Mouse (Mus musculus) embryonic facial prominence, embryonic 11.5 days (tissue): ENCODE measurements around the gene Itgad. TPM values are rescaled to one million over a fixed set of nuclear protein-coding genes. Genes with fewer than 3 reads are reported as not detected.

Experiments
- ATAC-seq: fragments of 200-750 bp; cut with Nextera tagmentation; replicated peaks from 2 replicates; pipeline ENCODE4 v1.8.0; 2017; ENCODE audit warnings: low read depth; ENCODE audit not compliant: insufficient number of reproducible peaks, low FRiP score, low TSS enrichment
- DNase-seq: peaks from one replicate; pipeline ENCODE4 v3.0.0-alpha.2; 2015; ENCODE audit warnings: low spot score
- H3K27ac ChIP-seq: fragments of 300-500 bp; sonication (generic); replicated peaks from 2 replicates; pipeline ENCODE4 v1.5.1; 2014; ENCODE audit warnings: mild to moderate bottlenecking, low read depth, low read length, control low read depth
- H3K27me3 ChIP-seq: fragments of 300-500 bp; sonication (generic); 2 replicates; pipeline ENCODE4 v1.6.1; 2014; ENCODE audit warnings: mild to moderate bottlenecking, low read length, moderate library complexity, mixed read lengths; ENCODE audit not compliant: control insufficient read depth, insufficient read depth
- H3K36me3 ChIP-seq: fragments of 300-500 bp; sonication (generic); replicated peaks from 2 replicates; pipeline ENCODE4 v1.6.1; 2014; ENCODE audit warnings: low read depth, mild to moderate bottlenecking, low read length, moderate library complexity, mixed read lengths; ENCODE audit not compliant: control insufficient read depth, insufficient read depth
- H3K4me1 ChIP-seq: fragments of 300-500 bp; sonication (generic); 2 replicates; pipeline ENCODE4 v1.6.1; 2014; ENCODE audit warnings: low read length, mixed read lengths; ENCODE audit not compliant: control insufficient read depth, insufficient read depth
- H3K4me2 ChIP-seq: fragments of 300-500 bp; sonication (generic); 2 replicates; pipeline ENCODE4 v1.6.1; 2014; ENCODE audit warnings: low read depth, mild to moderate bottlenecking, control low read depth, low read length, moderate library complexity
- H3K4me3 ChIP-seq: fragments of 300-500 bp; sonication (generic); 2 replicates; pipeline ENCODE4 v1.5.1; 2014; ENCODE audit warnings: low read depth, low read length, control low read depth
- H3K9ac ChIP-seq: fragments of 300-500 bp; sonication (generic); replicated peaks from 2 replicates; pipeline ENCODE4 v1.6.1; 2014; ENCODE audit warnings: mild to moderate bottlenecking, control low read depth, low read length
- H3K9me3 ChIP-seq: fragments of 300-500 bp; sonication (generic); replicated peaks from 2 replicates; pipeline ENCODE4 v1.6.1; 2016; ENCODE audit warnings: mild to moderate bottlenecking, low read length, inconsistent platforms, mixed read lengths; ENCODE audit not compliant: control insufficient read depth
- WGBS: fragments of 180-500 bp; shearing (Covaris S2); extraction: QIAGEN DNeasy Blood & Tissue Kit; methylation state at CpG from one replicate; pipeline ENCODE4 v1.1.7; 2014; 5-methylcytosine and 5-hydroxymethylcytosine counted together
- polyA plus RNA-seq: library from polyadenylated mRNA; unstranded; fragments of >200 nt; fragmentation: Nextera tagmentation; extraction: Ambion mirVana; gene quantifications from 2 replicates; pipeline ENCODE4 v1.2.1, GENCODE M21; 2014

Itgad gene
- polyA plus RNA-seq, result not detected in 2 replicates

DNA sequence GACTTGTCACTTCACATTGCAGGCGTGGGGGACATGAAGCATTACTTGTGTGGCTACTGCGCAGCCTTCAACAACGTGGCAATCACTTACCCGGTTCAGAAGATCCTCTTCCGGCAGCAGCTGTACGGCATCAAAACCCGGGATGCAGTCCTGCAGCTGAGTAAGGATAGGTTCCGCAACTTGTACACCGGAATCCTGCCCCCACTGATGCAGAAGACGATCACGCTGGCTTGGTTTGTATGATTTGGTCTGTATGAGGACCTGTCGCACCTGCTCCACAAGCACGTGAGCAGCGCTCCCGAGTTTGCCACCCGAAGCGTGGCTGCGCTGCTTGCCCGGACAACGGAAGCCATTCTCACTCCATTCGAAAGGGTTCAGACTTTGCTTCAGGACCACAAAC, at the start of gene Itgad:
TSS of gene Itgad (plus strand) at position 301 of the 400 bp plus-strand sequence.
- H3K9me3 ChIP-seq, result no peaks in the 10 kb centered on the region
- no peak within 1 kb of the TSS for H3K9ac ChIP-seq
- H3K27me3 ChIP-seq, result no peaks in the 10 kb centered on the region
- H3K36me3 ChIP-seq, result no peaks in the 10 kb centered on the region
- ATAC-seq, result no peak
- no peak for DNase-seq
- no peak within 1 kb of the TSS for H3K4me2 ChIP-seq
- no peak within 1 kb of the TSS for H3K4me3 ChIP-seq
- no peaks in the 10 kb centered on the region for H3K4me1 ChIP-seq
- no peak within 1 kb of the TSS for H3K27ac ChIP-seq
- 92% methylated on average over 21 of the region's 21 CpGs for WGBS

DNA sequence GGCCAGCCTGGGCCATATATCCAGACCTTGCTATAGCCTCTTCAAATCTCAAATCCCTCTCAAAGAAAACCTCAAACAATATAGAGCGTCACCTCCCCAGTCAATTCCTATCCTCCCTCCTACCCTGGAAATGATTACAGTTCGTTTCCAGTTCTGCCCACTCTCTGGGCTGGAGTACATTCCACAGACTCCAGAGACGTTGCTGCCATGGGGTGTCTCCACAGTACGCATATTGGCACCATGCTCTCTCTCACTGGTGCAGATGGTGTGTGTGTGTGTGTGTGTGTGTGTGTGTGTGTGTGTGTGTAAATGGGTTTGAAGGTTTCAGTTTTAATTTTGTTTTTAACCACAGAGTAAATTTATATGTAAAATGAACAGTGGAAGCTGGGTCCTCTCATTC, 48.9 kb upstream of the Itgad start:
- Histone ChIP-seq H3K4me3 (no peak overlapping the region), H3K9me3 (no peaks in the 10 kb centered on the region), H3K4me1 (no peaks in the 10 kb centered on the region), H3K27ac (no peak overlapping the region), H3K4me2 (no peak overlapping the region), H3K36me3 (no peaks in the 10 kb centered on the region), H3K9ac (no peak overlapping the region), H3K27me3 (no peaks in the 10 kb centered on the region)
- no peak for ATAC-seq
- 65% methylated on average over 4 of the region's 4 CpGs for WGBS
- no peak for DNase-seq

DNA sequence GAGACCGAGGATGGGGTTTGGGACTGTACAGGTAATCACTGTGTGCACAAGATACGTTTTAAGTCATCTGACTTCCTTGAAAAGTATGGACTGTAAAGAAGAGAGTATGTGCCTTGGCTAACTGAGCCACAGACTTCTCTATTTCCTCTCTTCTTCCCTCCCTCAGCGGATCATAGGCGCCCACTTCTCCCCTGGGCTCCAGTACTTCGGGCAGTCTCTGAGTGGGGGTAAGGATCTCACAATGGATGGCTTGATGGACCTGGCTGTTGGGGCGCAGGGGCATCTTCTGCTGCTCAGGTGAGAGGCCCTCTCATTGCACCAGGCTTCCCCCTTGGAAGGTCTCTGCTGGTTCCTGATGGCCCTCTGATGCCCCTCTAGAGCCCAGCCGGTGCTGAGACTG, 46.7 kb upstream of the Itgad start:
- H3K27ac ChIP-seq, result no peak overlapping the region
- no peak overlapping the region for H3K4me3 ChIP-seq
- WGBS, result 86% methylated on average over 7 of the region's 7 CpGs
- DNase-seq (no peak), ATAC-seq (no peak)
- no peaks in the 10 kb centered on the region for H3K4me1 ChIP-seq
- no peak overlapping the region for H3K4me2 ChIP-seq
- no peaks in the 10 kb centered on the region for H3K36me3 ChIP-seq
- no peaks in the 10 kb centered on the region for H3K27me3 ChIP-seq
- no peaks in the 10 kb centered on the region for H3K9me3 ChIP-seq
- no peak overlapping the region for H3K9ac ChIP-seq

DNA sequence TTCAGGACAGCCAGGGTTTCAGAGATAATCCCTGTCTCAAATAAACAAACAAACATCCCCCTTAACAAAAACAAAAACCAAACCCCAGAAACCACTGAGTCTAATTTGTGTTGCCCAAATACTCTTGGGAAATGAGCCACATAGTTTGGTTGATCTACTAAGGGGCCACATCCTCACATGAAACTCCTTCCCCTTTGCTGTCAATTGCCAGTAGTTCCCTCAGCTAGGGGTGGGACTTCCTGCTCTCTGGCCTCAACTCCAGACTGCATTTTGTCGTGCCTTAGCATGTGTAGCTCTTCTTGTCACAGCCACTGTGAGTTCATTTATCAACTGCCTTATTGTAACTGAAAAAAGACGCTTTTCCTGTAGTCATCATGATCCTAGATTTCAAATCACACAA, 43.9 kb upstream of the Itgad start:
- H3K4me3 ChIP-seq, result no peak overlapping the region
- no peak overlapping the region for H3K4me2 ChIP-seq
- WGBS, result 72% methylated on average over 2 of the region's 2 CpGs
- H3K27ac ChIP-seq, result no peak overlapping the region
- H3K36me3 ChIP-seq, result no peaks in the 10 kb centered on the region
- no peaks in the 10 kb centered on the region for H3K4me1 ChIP-seq
- no peak for ATAC-seq
- no peak overlapping the region for H3K9ac ChIP-seq
- H3K27me3 ChIP-seq, result no peaks in the 10 kb centered on the region
- no peak for DNase-seq
- no peaks in the 10 kb centered on the region for H3K9me3 ChIP-seq

DNA sequence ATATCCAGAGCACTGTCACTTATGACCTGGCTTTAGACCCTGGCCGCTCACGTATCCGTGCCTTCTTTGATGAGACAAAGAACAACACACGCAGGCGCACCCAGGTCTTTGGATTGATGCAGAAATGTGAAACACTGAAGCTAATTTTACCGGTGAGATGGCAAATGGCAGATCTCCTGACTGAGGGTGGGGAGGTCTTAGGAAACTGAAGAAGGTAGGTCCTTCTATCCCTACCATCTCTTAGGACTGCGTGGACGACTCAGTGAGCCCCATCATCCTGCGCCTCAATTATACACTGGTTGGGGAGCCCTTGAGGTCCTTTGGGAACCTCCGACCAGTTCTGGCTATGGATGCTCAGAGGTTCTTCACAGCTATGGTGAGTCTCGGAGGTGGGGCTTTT, 42.0 kb upstream of the Itgad start:
- Histone ChIP-seq H3K9me3 (no peaks in the 10 kb centered on the region), H3K4me1 (no peaks in the 10 kb centered on the region), H3K36me3 (no peaks in the 10 kb centered on the region), H3K27me3 (no peaks in the 10 kb centered on the region), H3K9ac (no peak overlapping the region), H3K27ac (no peak overlapping the region), H3K4me2 (no peak overlapping the region), H3K4me3 (no peak overlapping the region)
- WGBS, result 88% methylated on average over 11 of the region's 11 CpGs
- DNase-seq, result no peak
- no peak for ATAC-seq

DNA sequence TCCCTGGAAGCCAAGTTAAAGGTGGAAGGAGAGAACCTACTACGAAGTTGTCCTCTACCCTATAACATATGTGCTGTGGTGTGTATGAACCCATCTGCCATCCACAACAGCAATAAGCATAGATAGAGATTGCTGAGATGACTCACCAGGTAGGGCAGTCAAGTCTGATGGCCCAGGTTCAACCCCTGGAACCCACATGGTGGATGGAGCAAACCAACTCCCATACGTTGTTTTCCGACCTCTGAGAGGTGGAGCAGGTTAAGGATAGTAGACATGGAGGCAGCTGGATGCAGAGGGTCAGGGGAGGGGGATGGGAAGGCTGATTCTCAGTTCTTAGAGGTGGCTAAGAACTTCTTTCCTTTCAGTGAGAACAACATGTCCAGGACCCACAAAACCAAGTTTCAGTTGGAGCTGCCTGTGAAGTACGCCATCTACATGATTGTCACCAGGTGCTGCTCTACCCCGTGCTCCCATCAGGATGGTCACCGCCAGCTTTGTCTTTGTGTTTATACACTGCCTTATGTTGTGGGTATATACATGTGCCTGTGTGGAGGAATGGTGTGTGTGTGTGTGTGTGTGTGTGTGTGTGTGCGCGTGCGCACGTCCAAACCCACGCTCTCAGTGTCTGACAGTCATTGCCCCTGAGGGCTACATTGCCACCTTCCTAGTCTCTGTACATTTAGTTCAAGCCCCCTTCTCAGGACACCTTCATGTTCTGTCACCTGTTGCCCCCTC, 39.6 kb upstream of the Itgad start:
- ATAC-seq (no peak), DNase-seq (no peak)
- H3K4me1 ChIP-seq, result no peaks in the 10 kb centered on the region
- 91% methylated on average over 11 of the region's 11 CpGs for WGBS
- H3K4me2 ChIP-seq, result no peak overlapping the region
- H3K4me3 ChIP-seq, result no peak overlapping the region
- no peak overlapping the region for H3K27ac ChIP-seq
- no peaks in the 10 kb centered on the region for H3K27me3 ChIP-seq
- H3K36me3 ChIP-seq, result no peaks in the 10 kb centered on the region
- H3K9me3 ChIP-seq, result no peaks in the 10 kb centered on the region
- H3K9ac ChIP-seq, result no peak overlapping the region

DNA sequence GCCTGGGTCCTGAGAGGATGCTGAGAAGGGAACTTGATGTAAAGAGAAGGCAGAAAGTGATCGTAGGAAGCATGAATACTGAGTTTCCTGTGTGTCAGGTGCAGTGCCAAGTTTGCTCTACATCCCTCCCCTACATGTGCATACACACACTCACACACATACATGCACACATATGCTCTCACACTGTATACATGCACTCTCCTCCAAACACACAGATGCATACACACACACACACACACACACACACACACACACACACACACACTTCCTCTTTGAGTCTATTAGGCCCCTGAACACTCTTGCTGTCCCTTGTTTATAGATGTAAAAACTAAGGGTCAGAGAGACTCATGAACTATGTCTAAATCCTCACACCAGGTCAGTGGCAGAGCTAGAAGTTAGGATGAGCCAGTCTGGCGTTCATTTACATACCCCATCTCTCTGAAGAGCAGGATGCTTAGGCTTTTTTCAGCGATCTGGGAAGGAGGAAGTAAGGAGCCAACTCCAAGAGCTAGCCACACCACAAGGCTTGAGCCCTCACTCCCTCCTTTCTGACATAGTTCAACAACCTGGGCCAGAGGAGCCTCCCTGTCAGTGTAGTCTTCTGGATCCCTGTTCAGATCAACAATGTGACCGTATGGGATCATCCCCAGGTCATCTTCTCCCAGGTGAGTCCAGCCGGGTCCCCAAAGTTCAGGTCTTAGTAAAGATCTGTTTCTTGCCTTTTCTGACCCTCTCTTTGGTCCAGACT, 38.8 kb upstream of the Itgad start:
- Histone ChIP-seq H3K4me3 (no peak overlapping the region), H3K9ac (no peak overlapping the region), H3K27me3 (no peaks in the 10 kb centered on the region), H3K9me3 (no peaks in the 10 kb centered on the region), H3K36me3 (no peaks in the 10 kb centered on the region), H3K4me2 (no peak overlapping the region), H3K27ac (no peak overlapping the region), H3K4me1 (no peaks in the 10 kb centered on the region)
- DNase-seq, result no peak
- ATAC-seq, result no peak
- WGBS, result 79% methylated on average over 5 of the region's 5 CpGs

DNA sequence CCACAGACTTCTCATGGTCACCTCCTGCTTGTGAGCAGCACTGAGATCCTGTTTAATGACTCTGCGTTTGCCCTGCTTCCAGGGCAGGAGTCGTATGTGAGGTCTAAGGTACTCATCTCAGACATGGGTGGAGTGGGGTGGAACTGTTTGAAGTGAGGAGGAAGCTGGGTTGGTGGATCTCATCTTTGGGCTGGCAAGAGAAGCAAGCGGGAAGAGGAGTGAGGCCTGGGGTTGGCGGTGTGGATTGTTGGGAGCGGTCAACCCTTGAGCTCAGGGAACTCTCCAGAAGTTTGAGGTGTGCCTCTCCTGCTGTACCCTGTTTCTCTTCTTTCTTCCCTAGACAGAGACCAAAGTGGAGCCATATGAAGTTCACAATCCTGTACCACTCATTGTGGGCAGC, 37.8 kb upstream of the Itgad start:
- ATAC-seq, result no peak
- Histone ChIP-seq H3K9me3 (no peaks in the 10 kb centered on the region), H3K36me3 (no peaks in the 10 kb centered on the region), H3K27ac (no peak overlapping the region), H3K4me2 (no peak overlapping the region), H3K4me1 (no peaks in the 10 kb centered on the region), H3K27me3 (no peaks in the 10 kb centered on the region), H3K4me3 (no peak overlapping the region), H3K9ac (no peak overlapping the region)
- WGBS, result 98% methylated on average over 5 of the region's 5 CpGs
- no peak for DNase-seq
